Mouse (Mus musculus) liver, adult 2 months (tissue): ENCODE measurements around the gene Ppargc1a. TPM values are rescaled to one million over a fixed set of nuclear protein-coding genes. Genes with fewer than 3 reads are reported as not detected.

ENCODE experiments used
- DNase-seq: peaks from one replicate; pipeline ENCODE4 v3.0.0-alpha.2; 2011; ENCODE audit warnings: low read depth, low spot score; ENCODE audit errors: extremely low read depth
- H3K27ac ChIP-seq: fragments of 200-500 bp; replicated peaks from 2 replicates; pipeline ENCODE4 v1.5.1; 2012; ENCODE audit warnings: low read depth, mild to moderate bottlenecking, control low read depth, inconsistent platforms, low read length; ENCODE audit not compliant: insufficient read depth
- H3K27me3 ChIP-seq: fragments of 200-500 bp; 2 replicates; pipeline ENCODE4 v1.6.1; 2012; ENCODE audit warnings: mild to moderate bottlenecking, moderate library complexity, low read length, inconsistent platforms; ENCODE audit not compliant: control insufficient read depth, insufficient read depth
- H3K36me3 ChIP-seq: fragments of 200-500 bp; 2 replicates; pipeline ENCODE4 v1.6.1; 2012; ENCODE audit warnings: low read length, inconsistent platforms; ENCODE audit not compliant: control insufficient read depth, insufficient read depth
- H3K4me1 ChIP-seq: fragments of 200-500 bp; 2 replicates; pipeline ENCODE4 v1.6.1; 2011; ENCODE audit warnings: low read length; ENCODE audit not compliant: control insufficient read depth, insufficient read depth
- H3K4me3 ChIP-seq: fragments of 200-500 bp; 2 replicates; pipeline ENCODE4 v1.5.1; 2011; ENCODE audit warnings: low read depth, mild to moderate bottlenecking, control low read depth, low read length, moderate library complexity; ENCODE audit not compliant: insufficient read depth
- H3K79me2 ChIP-seq: fragments of 200-500 bp; 2 replicates; pipeline ENCODE4 v1.6.1; 2012; ENCODE audit warnings: inconsistent platforms, mild to moderate bottlenecking, low read length, moderate library complexity; ENCODE audit not compliant: control insufficient read depth, insufficient read depth
- H3K9ac ChIP-seq: fragments of 200-500 bp; 2 replicates; pipeline ENCODE4 v1.6.1; 2012; ENCODE audit warnings: low read depth, mild to moderate bottlenecking, control low read depth, inconsistent platforms, low read length
- CTCF ChIP-seq: fragments of 200-500 bp; IDR thresholded peaks from 2 replicates; pipeline ENCODE4 v1.5.1; 2011; ENCODE audit warnings: low read depth, low read length, control low read depth
- POLR2A ChIP-seq: fragments of 200-500 bp; IDR thresholded peaks from 2 replicates; pipeline ENCODE4 v1.6.1; 2011; ENCODE audit warnings: low read length, control low read depth; ENCODE audit not compliant: insufficient read depth; ENCODE audit errors: extremely low read depth
- WGBS: fragments of 180-500 bp; shearing (Covaris S2); methylation state at CpG from one replicate; pipeline ENCODE4 v1.1.7; 2018; 5-methylcytosine and 5-hydroxymethylcytosine counted together
- polyA plus RNA-seq: library from polyadenylated mRNA; depleted of rRNA; stranded (reverse); fragments of >200 nt; gene quantifications from 2 replicates; pipeline ENCODE4 v1.2.3, GENCODE M21; 2012
- total RNA-seq: library from RNA; depleted of rRNA; stranded (reverse); fragments of >200 nt; gene quantifications from 2 replicates; pipeline ENCODE4 v1.2.3, GENCODE M21; 2014

Gene Ppargc1a
- total and polyA plus RNA-seq, 2 experiments = 1.6 to 5.4 TPM

- H3K79me2 ChIP-seq = peaks cover 3% of the 10 kb centered on the region; the same call in 1 of the 2 replicates
- no peak for DNase-seq
- no peak for TF ChIP-seq POLR2A
- TF ChIP-seq CTCF = no peak
- H3K27me3 ChIP-seq = no peaks in the 10 kb centered on the region
- WGBS = 89% methylated on average over 3 of the region's 3 CpGs
- no peaks in the 10 kb centered on the region for H3K36me3 ChIP-seq
- no peak overlapping the region for H3K27ac ChIP-seq
- H3K4me1 ChIP-seq = peaks cover 3% of the 10 kb centered on the region; the same call in 1 of the 2 replicates
- H3K4me3 ChIP-seq = no peak overlapping the region
- no peak overlapping the region for H3K9ac ChIP-seq
These were observed 46.7 kb downstream of the Ppargc1a start for GRCm38 (mm10) chr5:51520807-51521206.

GRCm38 (mm10) chr5:51517440-51518187 lies 49.9 kb downstream of the Ppargc1a start:
- Histone ChIP-seq H3K27ac (no peak overlapping the region), H3K79me2 (no peaks in the 10 kb centered on the region; the same call in 1 of the 2 replicates), H3K4me1 (peaks cover 3% of the 10 kb centered on the region; the same call in 1 of the 2 replicates), H3K4me3 (no peak overlapping the region), H3K9ac (no peak overlapping the region), H3K36me3 (no peaks in the 10 kb centered on the region), H3K27me3 (no peaks in the 10 kb centered on the region)
- TF ChIP-seq POLR2A = no peak
- TF ChIP-seq CTCF = no peak
- 92% methylated on average over 6 of the region's 6 CpGs for WGBS
- no peak for DNase-seq

GRCm38 (mm10) chr5:51504654-51505053 lies 62.9 kb downstream of the Ppargc1a start:
- TF ChIP-seq POLR2A = no peak
- TF ChIP-seq CTCF = no peak
- 86% methylated on average over 2 of the region's 2 CpGs for WGBS
- Histone ChIP-seq H3K27me3 (no peaks in the 10 kb centered on the region), H3K79me2 (no peaks in the 10 kb centered on the region), H3K4me1 (no peaks in the 10 kb centered on the region), H3K36me3 (no peaks in the 10 kb centered on the region), H3K27ac (no peak overlapping the region), H3K4me3 (no peak overlapping the region), H3K9ac (no peak overlapping the region)
- DNase-seq = no peak

GRCm38 (mm10) chr5:51497910-51498517 lies 69.5 kb downstream of the Ppargc1a start:
- no peak overlapping the region for H3K4me3 ChIP-seq
- 68% methylated on average over 9 of the region's 9 CpGs for WGBS
- no peaks in the 10 kb centered on the region for H3K4me1 ChIP-seq
- no peak overlapping the region for H3K27ac ChIP-seq
- DNase-seq = no peak
- H3K9ac ChIP-seq = no peak overlapping the region
- no peaks in the 10 kb centered on the region for H3K27me3 ChIP-seq
- no peaks in the 10 kb centered on the region for H3K79me2 ChIP-seq
- H3K36me3 ChIP-seq = peaks cover 2% of the 10 kb centered on the region; the same call in 1 of the 2 replicates
- no peak for TF ChIP-seq POLR2A
- TF ChIP-seq CTCF = no peak

GRCm38 (mm10) chr5:51495446-51495845 lies 72.1 kb downstream of the Ppargc1a start:
- Histone ChIP-seq H3K79me2 (no peaks in the 10 kb centered on the region), H3K9ac (no peak overlapping the region), H3K4me3 (no peak overlapping the region), H3K27ac (no peak overlapping the region), H3K36me3 (peaks cover 4% of the 10 kb centered on the region; the same call in 1 of the 2 replicates), H3K27me3 (no peaks in the 10 kb centered on the region), H3K4me1 (no peaks in the 10 kb centered on the region)
- TF ChIP-seq CTCF (no peak), POLR2A (no peak)
- WGBS = 90% methylated on average over 6 of the region's 6 CpGs
- no peak for DNase-seq
